Mouse (Mus musculus) E14TG2a.4 (cell line): ENCODE measurements around the gene Apopt1.

Experiments used
- CTCF ChIP-seq: conservative IDR thresholded peaks from 2 replicates; pipeline ENCODE4 v1.5.1; 2014; ENCODE audit warnings: low read length
- POU5F1 ChIP-seq: IDR thresholded peaks from 2 replicates; pipeline ENCODE4 v1.6.1; 2014; ENCODE audit warnings: low read length, borderline replicate concordance

- TF ChIP-seq CTCF: no peak
- TF ChIP-seq POU5F1: no peak
These were observed 74.0 kb downstream of the Apopt1 start for GRCm38 (mm10) chr12:111787015-111787414.
